Comparison of ENCODE assay signal across 14 mouse cellular contexts in the genomic region with DNA sequence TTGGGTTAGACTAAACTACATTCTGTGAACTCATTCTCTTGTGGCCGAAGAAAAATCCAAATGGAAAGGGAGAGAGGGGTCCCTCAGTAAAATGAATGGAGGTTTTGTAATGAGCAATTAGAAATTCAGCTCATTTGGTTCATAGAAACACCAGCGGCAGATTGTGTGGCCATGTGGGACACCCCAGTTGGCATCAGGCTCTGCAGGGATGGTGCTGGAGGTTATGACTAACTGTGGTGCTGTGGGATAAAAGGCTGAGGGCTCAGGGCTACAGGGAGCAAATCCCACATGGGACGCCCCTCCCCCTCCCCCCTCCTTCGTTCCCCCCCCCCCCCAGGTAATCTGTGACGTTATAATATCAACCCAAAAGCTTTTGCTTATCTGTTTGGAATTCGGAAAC.
DNase-seq lines count a peak whose midpoint lies in the region; ATAC-seq and TF ChIP-seq lines count a peak whose summit lies in the region.
"Had no signal": no experiment of that assay in that cellular context is flagged by ENCODE, and none has a peak within 500 bp of the region (broad histone marks: within the 10 kb centered on the region; RNA-seq: fewer than 3 reads in every experiment).

No protein-coding gene starts in this region.

- H3K4me1 ChIP-seq in embryonic facial prominence, embryonic 14.5 days (ENCODE audit: control insufficient read depth, insufficient read depth, low read length): 0 out of 2 replicates have a peak, but pooled peaks cover 8% of the 10 kb centered on the region
- H3K4me1 ChIP-seq in embryonic facial prominence, embryonic 10.5 days: peaks cover 17% of the 10 kb centered on the region
- H3K4me1 ChIP-seq in forebrain, postnatal 0 days (ENCODE audit: insufficient read depth): 0 out of 2 replicates have a peak, but pooled peaks cover 5% of the 10 kb centered on the region
- no peaks in the 10 kb centered on the region for H3K4me1 ChIP-seq in thymus, adult 2 months (replicated peaks; ENCODE audit: control insufficient read depth, insufficient read depth, low read length)

- no peak overlapping the region for H3K4me3 ChIP-seq in embryonic facial prominence, embryonic 14.5 days (ENCODE audit: low read depth, low read length)
- H3K4me3 ChIP-seq in embryonic facial prominence, embryonic 10.5 days: no peak overlapping the region
- H3K4me3 ChIP-seq in forebrain, postnatal 0 days (ENCODE audit: low read depth, low read length): no peak overlapping the region
- no peak overlapping the region for H3K4me3 ChIP-seq in thymus, adult 2 months (ENCODE audit: control insufficient read depth, insufficient read depth, low read length)
- H3K4me3 ChIP-seq: heart, embryonic 13.5 days; intestine, embryonic 15.5 days had no signal

- no peaks in the 10 kb centered on the region for H3K9me3 ChIP-seq in embryonic facial prominence, embryonic 14.5 days (ENCODE audit: control insufficient read depth, low read length)
- no peaks in the 10 kb centered on the region for H3K9me3 ChIP-seq in embryonic facial prominence, embryonic 10.5 days
- no peaks in the 10 kb centered on the region for H3K9me3 ChIP-seq in forebrain, postnatal 0 days (ENCODE audit: low read length)
- H3K9me3 ChIP-seq: G1E; heart, embryonic 13.5 days; intestine, embryonic 15.5 days had no signal

- H3K27me3 ChIP-seq in embryonic facial prominence, embryonic 14.5 days (replicated peaks; ENCODE audit: control insufficient read depth, insufficient read depth, low read length): no peaks in the 10 kb centered on the region
- H3K27me3 ChIP-seq in embryonic facial prominence, embryonic 10.5 days (replicated peaks; ENCODE audit: low read depth, poor library complexity, severe bottlenecking): peaks cover 18% of the 10 kb centered on the region
- H3K27me3 ChIP-seq in forebrain, postnatal 0 days (ENCODE audit: insufficient read depth, low read length): no peaks in the 10 kb centered on the region
- H3K27me3 ChIP-seq in thymus, adult 2 months (ENCODE audit: control insufficient read depth, insufficient read depth, low read length): no peaks in the 10 kb centered on the region
- H3K27me3 ChIP-seq: heart, embryonic 13.5 days; intestine, embryonic 15.5 days had no signal

- WGBS in embryonic facial prominence, embryonic 14.5 days: 71% methylated on average over 5 of the region's 6 CpGs
- WGBS in embryonic facial prominence, embryonic 10.5 days: 55% methylated on average over 6 of the region's 6 CpGs
- WGBS in forebrain, postnatal 0 days: 29% methylated on average over 6 of the region's 6 CpGs
- 77% methylated on average over 6 of the region's 6 CpGs for WGBS in thymus, adult 2 months

- TF ChIP-seq CTCF in forebrain, postnatal 0 days (IDR thresholded peaks at IDR 0.05; ENCODE audit: low read depth): no peak
- no peak for TF ChIP-seq CTCF in thymus, adult 2 months (IDR thresholded peaks at IDR 0.05; ENCODE audit: borderline replicate concordance, control insufficient read depth, extremely low read depth, insufficient read depth, low read length, poor library complexity)

- TF ChIP-seq POLR2A in thymus, adult 2 months (IDR thresholded peaks at IDR 0.05; ENCODE audit: control insufficient read depth, extremely low read depth, insufficient read depth, low read length, poor library complexity): no peak

- H3K4me2 ChIP-seq in embryonic facial prominence, embryonic 14.5 days (ENCODE audit: low read depth, low read length): no peak overlapping the region
- H3K4me2 ChIP-seq in forebrain, postnatal 0 days (ENCODE audit: low read depth): no peak overlapping the region
- H3K4me2 ChIP-seq: heart, embryonic 13.5 days; intestine, embryonic 15.5 days had no signal

- ATAC-seq in embryonic facial prominence, embryonic 14.5 days (ENCODE audit: low read depth): peak; percentile 77; the same call in 1 of the 2 replicates
- peak; percentile 80 for ATAC-seq in forebrain, postnatal 0 days
- ATAC-seq: intestine, embryonic 15.5 days had no signal

- no peak overlapping the region for H3K27ac ChIP-seq in embryonic facial prominence, embryonic 14.5 days (replicated peaks; ENCODE audit: low read depth, low read length)
- no peak overlapping the region for H3K27ac ChIP-seq in embryonic facial prominence, embryonic 10.5 days (replicated peaks)
- H3K27ac ChIP-seq in forebrain, postnatal 0 days (ENCODE audit: low read depth, low read length): peak overlapping the region; percentile 41
- H3K27ac ChIP-seq in thymus, adult 2 months (ENCODE audit: control insufficient read depth, insufficient read depth, low read length): no peak overlapping the region
- H3K27ac ChIP-seq: heart, embryonic 13.5 days; intestine, embryonic 15.5 days had no signal

- no peaks in the 10 kb centered on the region for H3K36me3 ChIP-seq in embryonic facial prominence, embryonic 14.5 days (ENCODE audit: control insufficient read depth, insufficient read depth, low read length)
- H3K36me3 ChIP-seq in embryonic facial prominence, embryonic 10.5 days (replicated peaks): no peaks in the 10 kb centered on the region
- no peaks in the 10 kb centered on the region for H3K36me3 ChIP-seq in forebrain, postnatal 0 days (ENCODE audit: insufficient read depth)
- H3K36me3 ChIP-seq in thymus, adult 2 months (ENCODE audit: control insufficient read depth, insufficient read depth, low read length): no peaks in the 10 kb centered on the region
- H3K36me3 ChIP-seq: G1E; heart, embryonic 13.5 days; intestine, embryonic 15.5 days had no signal

- no peak for DNase-seq in embryonic facial prominence, embryonic 14.5 days (ENCODE audit: low spot score)
- DNase-seq in embryonic facial prominence, embryonic 10.5 days (ENCODE audit: low spot score): no peak
- DNase-seq in cerebellum, adult 18-20 months: peak; percentile 79 to 83
- DNase-seq in forebrain, postnatal 0 days: peak; percentile 49
- peak; percentile 45 to 85 for DNase-seq in layer of hippocampus, postnatal 14 days (ENCODE audit: low spot score in 2 of 2)
- no peak for DNase-seq in gastrocnemius, postnatal 25 days
- no peak for DNase-seq in thymus, adult 2 months
- no peak for DNase-seq in lung, postnatal 36 days
- DNase-seq: liver; lung, postnatal 4 days; thymus, postnatal 25 days had no signal

- no peak overlapping the region for H3K9ac ChIP-seq in embryonic facial prominence, embryonic 14.5 days (ENCODE audit: low read depth, low read length)
- no peak overlapping the region for H3K9ac ChIP-seq in forebrain, postnatal 0 days
- H3K9ac ChIP-seq: heart, embryonic 13.5 days; intestine, embryonic 15.5 days had no signal

Comparison
In these comparisons a context has a peak if more than half of its experiments do, and no peak if none do; other contexts are left out.
1. DNase-seq: peak in cerebellum, adult 18-20 months (2 of 2), forebrain, postnatal 0 days (single experiment) and layer of hippocampus, postnatal 14 days (2 of 2); none in embryonic facial prominence, embryonic 14.5 days (single experiment), embryonic facial prominence, embryonic 10.5 days (single experiment), gastrocnemius, postnatal 25 days (single experiment), thymus, adult 2 months (single experiment) and lung, postnatal 36 days (single experiment).